Mouse (Mus musculus) lung, postnatal 25 days (tissue): Measurements from ENCODE around the gene 1700056E22Rik.
A peak's percentile ranks its signal among the peaks of the same experiment; 100 is the strongest.

ENCODE experiments used
- DNase-seq: peaks from one replicate; pipeline ENCODE4 v3.0.0; 2022; ENCODE audit warnings: low spot score

The 1700056E22Rik gene

GRCm38 (mm10) chr1:184019042-184019721, 14.9 kb downstream of the 1700056E22Rik start:
- DNase-seq: no peak

- no peak for DNase-seq
Measured at GRCm38 (mm10) chr1:184017606-184018005, 16.5 kb downstream of the 1700056E22Rik start.

GRCm38 (mm10) chr1:184015995-184016730, 17.9 kb downstream of the 1700056E22Rik start:
- no peak for DNase-seq

GRCm38 (mm10) chr1:184014091-184014490, 20.0 kb downstream of the 1700056E22Rik start:
- DNase-seq: no peak

GRCm38 (mm10) chr1:184013106-184013505, 21.0 kb downstream of the 1700056E22Rik start, which contains the start of gene Dusp10:
Gene Dusp10 (plus strand): TSS chr1:184013302.
- no peak for DNase-seq

GRCm38 (mm10) chr1:184011311-184011710, 22.8 kb downstream of the 1700056E22Rik start:
- DNase-seq: no peak

- DNase-seq: no peak
Measured at GRCm38 (mm10) chr1:184006086-184006485, 28.0 kb downstream of the 1700056E22Rik start.

- DNase-seq: peak; percentile 39
Measured at GRCm38 (mm10) chr1:184005315-184006058, 28.6 kb downstream of the 1700056E22Rik start.

- no peak for DNase-seq
Measured at GRCm38 (mm10) chr1:184004311-184004710, 29.8 kb downstream of the 1700056E22Rik start.

GRCm38 (mm10) chr1:184002470-184002869, 31.6 kb downstream of the 1700056E22Rik start:
- DNase-seq: no peak

- DNase-seq: no peak
Measured at GRCm38 (mm10) chr1:183997207-183997606, 36.9 kb downstream of the 1700056E22Rik start.

GRCm38 (mm10) chr1:183991921-183992320, 42.2 kb downstream of the 1700056E22Rik start:
- no peak for DNase-seq

GRCm38 (mm10) chr1:183987711-183988245, 46.3 kb downstream of the 1700056E22Rik start:
- DNase-seq: peak; percentile 16
